Mouse (Mus musculus) ES-Bruce4 (cell line): ENCODE results near the gene AC109138.7.

ENCODE experiments used
- CTCF ChIP-seq: IDR thresholded peaks from one replicate; pipeline ENCODE4 v1.8.1; 2011; ENCODE audit warnings: low read depth, low read length
- EP300 ChIP-seq: IDR thresholded peaks from 2 replicates; pipeline ENCODE4 v1.6.1; 2011; ENCODE audit warnings: low read depth, low read length; ENCODE audit not compliant: insufficient read depth
- POLR2A ChIP-seq: IDR thresholded peaks from one replicate; pipeline ENCODE4 v1.8.1; 2011; ENCODE audit warnings: low read length; ENCODE audit not compliant: insufficient read depth

DNA sequence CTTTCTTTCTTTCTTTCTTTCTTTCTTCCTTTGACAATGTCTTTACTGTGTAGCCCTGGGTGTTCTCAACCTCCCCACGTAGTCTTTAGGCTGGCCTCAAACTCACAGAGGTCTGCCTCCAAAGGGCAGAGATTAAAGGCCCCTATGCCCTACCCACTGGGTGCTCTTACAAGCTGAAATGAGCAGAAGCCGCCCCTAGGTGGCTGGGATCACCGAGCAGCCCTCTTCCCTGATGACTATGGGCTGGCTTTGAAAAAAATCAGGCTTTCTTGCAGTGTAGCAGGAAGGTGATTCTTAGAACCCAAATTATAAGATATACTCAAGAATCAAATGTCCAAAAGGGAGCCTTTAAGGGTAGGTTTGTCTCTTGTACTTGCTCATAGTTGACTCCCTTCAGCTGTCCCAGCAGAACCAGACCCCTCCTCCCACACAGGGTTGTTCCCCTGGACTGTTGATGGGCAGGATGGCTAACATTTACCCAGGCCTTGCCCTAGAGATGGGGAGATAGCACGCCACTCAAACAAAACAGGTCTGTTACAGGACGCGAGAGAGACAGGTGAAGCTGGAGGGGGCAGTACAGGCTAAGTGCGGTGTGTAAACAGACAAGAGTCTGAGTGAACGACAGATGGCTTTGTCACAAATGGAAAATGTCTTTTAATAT, 47.0 kb downstream of the AC109138.7 start:
- TF ChIP-seq CTCF, result no peak
- TF ChIP-seq EP300, result no peak
- TF ChIP-seq POLR2A, result no peak
